Mouse (Mus musculus): ENCODE data around the gene Nfib. TPM values are rescaled to one million over a fixed set of nuclear protein-coding genes. Genes with fewer than 3 reads are reported as not detected.

Nfib gene
- total RNA-seq, 2 experiments from 2014 or later: 119 to 122 TPM

- intact Hi-C loops (cut with DNase I): no loop called here
Observed at GRCm38 (mm10) chr4:82455617-82456322, 249.8 kb downstream of the Nfib start.

GRCm38 (mm10) chr4:82454989-82455388, 250.6 kb downstream of the Nfib start:
- no peak for DNase-seq (ENCODE audit: low spot score)
- intact Hi-C loops (cut with DNase I): no loop called here

More at GRCm38 (mm10) chr4:82455617-82456322, 249.8 kb downstream of the Nfib start:
- no peak for DNase-seq (ENCODE audit: low spot score)

DNA sequence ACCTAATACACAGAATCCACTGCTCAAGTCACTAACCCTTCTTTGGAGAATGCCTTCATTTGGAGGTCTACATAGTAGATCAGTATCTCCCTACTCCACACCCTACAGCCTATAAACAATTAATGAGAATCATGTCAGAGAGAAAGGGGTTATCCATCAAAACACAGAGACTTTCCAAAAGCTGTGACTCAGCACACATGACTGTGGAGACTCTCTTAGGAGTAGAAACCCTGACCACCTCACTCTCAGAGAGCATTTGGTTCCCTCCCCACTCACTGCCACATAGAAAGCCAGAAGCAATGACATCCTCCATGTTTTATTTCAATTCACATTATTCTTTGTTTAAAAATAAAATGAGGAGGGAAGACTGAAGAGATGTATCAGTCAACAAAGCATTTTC, 252.2 kb downstream of the Nfib start:
- DNase-seq (ENCODE audit: low spot score): no peak

DNA sequence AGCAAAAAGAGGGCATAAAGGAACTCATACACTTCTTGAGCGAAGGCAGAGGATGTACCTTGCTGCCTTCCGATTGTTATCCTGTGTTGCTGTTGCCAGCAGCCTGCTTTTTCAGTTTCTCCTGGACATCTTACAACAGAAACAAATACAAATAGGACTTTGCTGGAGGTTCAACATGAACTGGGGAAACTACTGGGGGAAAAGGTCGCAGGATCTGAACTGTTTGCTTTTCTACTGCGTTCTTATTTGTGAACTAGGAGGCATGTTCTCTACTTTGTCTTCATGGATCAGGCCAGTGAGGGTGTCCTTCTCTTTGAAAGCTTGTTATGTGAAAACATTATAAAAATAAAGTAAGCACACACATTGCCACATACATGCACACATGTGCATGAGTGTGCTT, 252.6 kb downstream of the Nfib start:
- intact Hi-C loops (cut with DNase I): no loop called here
- DNase-seq (ENCODE audit: low spot score): no peak

More for the DNA sequence above, 252.2 kb downstream of the Nfib start:
- intact Hi-C loops (cut with DNase I): no loop called here

- peak; percentile 88 for DNase-seq (ENCODE audit: low spot score)
- intact Hi-C loops (cut with DNase I): loop anchor here (2.0 to 5.0 kb wide), 2 partner anchors 58 to 140 kb away; no protein-coding TSS in a partner anchor
Observed at GRCm38 (mm10) chr4:82447061-82447671, 258.4 kb downstream of the Nfib start.

DNA sequence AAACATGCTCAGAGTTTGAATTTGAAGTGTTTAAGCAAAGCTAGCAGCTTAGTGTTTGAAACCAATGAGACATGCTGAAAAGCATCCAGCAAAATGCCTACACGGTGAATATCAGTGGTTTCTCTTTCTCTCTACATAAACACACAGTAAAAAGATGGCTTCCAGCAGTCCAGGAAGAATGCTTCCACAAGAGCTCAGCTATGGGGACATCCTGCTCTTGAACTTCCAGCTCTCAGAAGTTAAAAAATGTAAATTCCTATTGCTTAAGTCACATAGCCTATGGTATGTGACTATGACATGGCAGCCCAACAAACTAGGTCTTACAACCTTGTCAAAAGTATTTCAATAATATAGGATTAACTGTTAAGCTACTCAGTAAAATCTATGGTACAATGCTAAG, 261.5 kb downstream of the Nfib start:
- DNase-seq (ENCODE audit: low spot score): no peak
- intact Hi-C loops (cut with DNase I): loop anchor here (2.0 kb wide), 1 partner anchor 43 kb away; no protein-coding TSS in a partner anchor

- intact Hi-C loops (cut with DNase I): no loop called here
- no peak for DNase-seq (ENCODE audit: low spot score)
Observed at GRCm38 (mm10) chr4:82443441-82443840, 262.1 kb downstream of the Nfib start.

GRCm38 (mm10) chr4:82443003-82443402, 262.5 kb downstream of the Nfib start:
- DNase-seq (ENCODE audit: low spot score): no peak
- intact Hi-C loops (cut with DNase I): no loop called here

DNA sequence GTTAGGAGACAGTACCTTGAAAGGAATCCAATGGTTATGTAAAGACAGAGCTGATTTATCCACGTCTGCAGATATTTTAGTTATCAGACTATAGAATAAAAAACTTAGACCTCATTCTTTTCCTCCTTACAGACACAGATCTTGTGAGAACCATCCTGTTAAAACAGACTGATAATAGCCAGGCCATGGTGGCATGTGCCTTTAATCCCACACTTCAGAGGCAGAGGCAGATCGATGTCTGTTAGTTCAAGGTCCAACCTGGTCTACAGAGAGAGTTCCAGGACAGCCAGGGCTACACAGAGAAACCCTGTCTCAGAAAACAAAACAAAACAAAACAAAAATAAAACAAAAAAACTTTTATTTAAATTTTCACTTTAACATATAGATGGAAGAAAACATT, 264.9 kb downstream of the Nfib start:
- DNase-seq (ENCODE audit: low spot score): no peak
- intact Hi-C loops (cut with DNase I): no loop called here

DNA sequence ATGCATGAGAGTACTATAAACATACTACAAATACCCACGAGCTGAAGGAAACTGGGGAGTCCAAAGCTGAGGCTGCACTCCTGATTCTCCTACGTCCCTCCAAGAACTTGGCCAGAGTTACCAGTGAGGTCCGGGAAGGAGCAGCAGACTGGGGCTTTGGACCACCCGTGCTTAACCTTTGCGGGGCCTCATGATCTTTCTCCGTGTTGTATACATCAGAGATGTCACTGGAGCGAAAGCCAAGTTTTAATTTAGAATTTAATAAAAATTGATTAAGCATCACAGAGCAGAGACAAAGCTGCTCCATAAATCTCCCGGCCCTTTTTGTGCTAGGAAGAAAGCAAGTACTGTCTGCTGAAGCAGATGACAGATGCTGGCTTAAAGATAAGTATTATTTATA, 265.7 kb downstream of the Nfib start:
- no peak for DNase-seq (ENCODE audit: low spot score)
- intact Hi-C loops (cut with DNase I): loop anchor here (5.0 kb wide), 1 partner anchor 83 kb away; no protein-coding TSS in a partner anchor

DNA sequence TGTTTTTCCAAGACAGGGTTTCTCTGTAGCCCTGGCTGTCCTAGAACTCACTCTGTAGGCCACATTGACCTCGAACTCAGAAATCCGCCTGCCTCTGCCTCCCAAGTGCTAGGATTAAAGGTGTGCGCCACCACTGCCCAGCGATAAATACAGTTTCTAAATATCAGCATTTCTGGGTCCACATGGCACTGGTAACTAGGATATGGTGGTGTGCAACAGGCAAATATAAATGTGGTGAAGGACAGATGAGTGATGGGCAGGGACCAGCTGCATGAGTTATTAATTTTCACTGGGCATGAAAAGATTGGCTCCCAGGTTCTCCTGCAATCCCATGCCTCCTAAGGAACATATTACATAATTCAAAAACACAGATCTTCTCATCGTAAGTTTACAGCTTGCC, 266.9 kb downstream of the Nfib start:
- intact Hi-C loops (cut with DNase I): loop anchor here (5.0 kb wide), 1 partner anchor 81 kb away; no protein-coding TSS in a partner anchor

DNA sequence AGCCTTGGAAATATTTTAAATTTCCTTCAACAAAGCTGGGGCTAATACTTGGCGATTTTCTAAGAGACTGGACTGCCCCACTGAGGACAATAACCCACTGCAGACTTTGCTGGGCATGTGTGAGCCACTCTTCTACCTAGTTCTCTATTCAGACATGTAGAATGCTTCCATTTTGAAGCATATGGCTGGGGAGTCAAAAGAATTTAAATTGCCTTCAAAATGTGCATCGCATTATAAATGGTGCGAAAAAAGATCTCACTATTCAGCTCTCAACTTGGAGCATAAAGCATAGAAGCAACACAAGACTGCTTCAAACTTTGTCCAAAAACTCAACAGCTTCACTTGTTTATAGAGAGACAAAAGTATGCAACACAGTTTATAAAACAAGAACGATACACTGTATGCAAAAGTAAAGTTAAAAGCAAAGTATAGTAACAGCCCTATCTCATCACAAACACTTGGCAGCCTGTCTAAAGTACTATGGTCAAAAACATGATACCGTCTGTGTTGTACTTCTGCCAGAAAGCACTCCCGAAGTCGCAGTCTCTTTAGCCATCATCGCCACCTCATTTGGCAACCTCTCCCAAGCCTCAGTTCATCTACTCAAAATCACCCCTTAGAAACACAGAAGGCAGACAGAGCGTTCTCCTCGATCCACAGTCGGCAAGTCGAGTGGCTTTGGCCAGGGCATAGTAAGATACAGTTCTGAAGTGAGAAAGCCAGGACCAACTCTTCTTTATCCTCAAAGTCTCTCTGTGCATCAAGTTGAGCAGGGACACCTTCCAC, 267.8 kb downstream of the Nfib start:
- intact Hi-C loops (cut with DNase I): loop anchor here (5.0 kb wide), 1 partner anchor 80 kb away; no protein-coding TSS in a partner anchor

More for the DNA sequence above, 266.9 kb downstream of the Nfib start:
- DNase-seq (ENCODE audit: low spot score): no peak

DNA sequence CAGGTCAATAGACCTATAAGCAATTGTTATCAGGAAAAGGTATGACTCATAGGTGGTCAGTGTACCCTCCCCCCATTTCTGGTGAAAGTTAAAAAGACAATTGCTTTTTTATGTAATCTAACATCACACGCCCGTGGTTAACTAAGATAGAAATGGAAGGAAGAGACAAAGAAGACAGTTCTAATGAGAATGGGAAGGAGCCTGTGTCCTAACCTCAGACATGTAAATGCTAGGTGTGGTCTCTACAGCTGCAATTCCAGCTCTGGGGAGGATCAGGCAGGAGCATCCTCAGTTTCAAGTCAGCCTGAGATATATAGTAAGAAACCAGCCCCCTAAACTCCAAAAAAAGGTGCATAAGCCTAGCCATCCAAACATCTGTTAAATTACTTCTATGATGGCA, 268.9 kb downstream of the Nfib start:
- intact Hi-C loops (cut with DNase I): loop anchor here (5.0 kb wide), 1 partner anchor 79 kb away; no protein-coding TSS in a partner anchor
- no peak for DNase-seq (ENCODE audit: low spot score)

More for the DNA sequence above, 267.8 kb downstream of the Nfib start:
- DNase-seq (ENCODE audit: low spot score): no peak

GRCm38 (mm10) chr4:82435716-82436115, 269.8 kb downstream of the Nfib start:
- DNase-seq (ENCODE audit: low spot score): peak; percentile 68

GRCm38 (mm10) chr4:82433926-82434705, 271.4 kb downstream of the Nfib start:
- intact Hi-C loops (cut with DNase I): loop anchor here (2.0 kb wide), 1 partner anchor 71 kb away; no protein-coding TSS in a partner anchor
- no peak for DNase-seq (ENCODE audit: low spot score)

More at GRCm38 (mm10) chr4:82435716-82436115, 269.8 kb downstream of the Nfib start:
- intact Hi-C loops (cut with DNase I): loop anchor here (2.0 to 5.0 kb wide), 2 partner anchors 69 to 78 kb away; no protein-coding TSS in a partner anchor

- DNase-seq (ENCODE audit: low spot score): no peak
- intact Hi-C loops (cut with DNase I): no loop called here
Observed at GRCm38 (mm10) chr4:82431831-82432230, 273.7 kb downstream of the Nfib start.

- no peak for DNase-seq (ENCODE audit: low spot score)
- intact Hi-C loops (cut with DNase I): no loop called here
Observed at GRCm38 (mm10) chr4:82430802-82431201, 274.7 kb downstream of the Nfib start.

GRCm38 (mm10) chr4:82426224-82426623, 279.3 kb downstream of the Nfib start:
- no peak for DNase-seq (ENCODE audit: low spot score)
- intact Hi-C loops (cut with DNase I): no loop called here

- no peak for DNase-seq (ENCODE audit: low spot score)
Observed at GRCm38 (mm10) chr4:82418241-82418640, 287.3 kb downstream of the Nfib start.

More at GRCm38 (mm10) chr4:82418241-82418640, 287.3 kb downstream of the Nfib start:
- intact Hi-C loops (cut with DNase I): no loop called here
